Mouse (Mus musculus) G1E (cell line): ENCODE measurements around the gene Hist1h2ac. TPM values are rescaled to one million over a fixed set of nuclear protein-coding genes. Genes with fewer than 3 reads are reported as not detected.
A peak's percentile ranks its signal among the peaks of the same experiment; 100 is the strongest.

Source experiments
- ATAC-seq: 2 replicates; pipeline ENCODE4 v1.8.0; 2016; ENCODE audit warnings: mild to moderate bottlenecking; ENCODE audit not compliant: insufficient number of reproducible peaks, poor library complexity, low FRiP score, severe bottlenecking; ENCODE audit errors: extremely low read depth
- DNase-seq: peaks from one replicate; pipeline ENCODE4 v3.0.0; 2012; ENCODE audit warnings: low spot score
- H3K27me3 ChIP-seq: 2 replicates; pipeline ENCODE4 v1.6.1; 2012; ENCODE audit warnings: mild to moderate bottlenecking, low read length, inconsistent platforms; ENCODE audit not compliant: insufficient read depth
- H3K36me3 ChIP-seq: replicated peaks from 2 replicates; pipeline ENCODE3; 2012; ENCODE audit warnings: mild to moderate bottlenecking, inconsistent platforms
- H3K4me1 ChIP-seq: 2 replicates; pipeline ENCODE4 v1.6.1; 2012; ENCODE audit warnings: low read depth, low read length, inconsistent platforms, mixed read lengths; ENCODE audit not compliant: insufficient read depth
- H3K4me3 ChIP-seq: 2 replicates; pipeline ENCODE4 v1.5.1; 2012; ENCODE audit warnings: low read depth, mild to moderate bottlenecking, inconsistent platforms, low read length, moderate library complexity, mixed read lengths
- H3K9me3 ChIP-seq: replicated peaks from 2 replicates; pipeline ENCODE4 v1.6.1; 2012; ENCODE audit warnings: inconsistent platforms
- CTCF ChIP-seq: IDR thresholded peaks from 2 replicates; pipeline ENCODE4 v1.5.1; 2012; ENCODE audit warnings: low read depth, low read length, inconsistent platforms, mixed read lengths
- GATA1 ChIP-seq: IDR thresholded peaks from 2 replicates; pipeline ENCODE4 v1.6.1; 2012; ENCODE audit warnings: borderline replicate concordance, low read length, inconsistent platforms, mixed read lengths
- GATA2 ChIP-seq: IDR thresholded peaks from 2 replicates; pipeline ENCODE4 v1.6.1; 2012; ENCODE audit warnings: low read depth, low read length, inconsistent platforms, borderline replicate concordance
- POLR2AphosphoS5 ChIP-seq: IDR thresholded peaks from 2 replicates; pipeline ENCODE4 v1.6.1; 2012; ENCODE audit warnings: low read depth, low read length, inconsistent platforms; ENCODE audit not compliant: insufficient replicate concordance
- TAL1 ChIP-seq: conservative IDR thresholded peaks from 2 replicates; pipeline ENCODE4 v1.6.1; 2012; ENCODE audit warnings: low read depth, low read length, inconsistent platforms, mixed read lengths
- polyA plus RNA-seq: library from polyadenylated mRNA; stranded (reverse); fragments of >175 nt; gene quantifications from 2 replicates; pipeline ENCODE4 v1.2.3, GENCODE M21; 2012
- total RNA-seq, 2 experiments: library from RNA; stranded (forward) in 1 of 2; stranded (reverse) in 1 of 2; fragments of 200-1000 nt in 1 of 2; fragments of >200 nt in 1 of 2; fragmentation: Nextera tagmentation in 1 of 2; gene quantifications; 2 replicates each; pipeline ENCODE4 v1.2.3; 2014 to 2017

Gene Hist1h2ac
- total RNA-seq (2014; fragmentation: Nextera tagmentation) = 5.1 and 6.4 TPM in 2 replicates
- 54.4 and 93.5 TPM in 2 replicates for total RNA-seq (2017)
- 1.1 and 3.8 TPM in 2 replicates for polyA plus RNA-seq

GRCm38 (mm10) chr13:23683755-23684281 lies at the start of gene Hist1h2ac, which contains the start of gene Hist1h2bc:
TSS of gene Hist1h2ac (minus strand) at chr13:23683948.
TSS of gene Hist1h2bc (plus strand) at chr13:23684199.
- no peaks in the 10 kb centered on the region for H3K9me3 ChIP-seq
- H3K36me3 ChIP-seq = no peaks in the 10 kb centered on the region
- peak within 1 kb of the TSS; percentile 64; the same call in 1 of the 2 replicates for H3K4me3 ChIP-seq
- ATAC-seq = peak; percentile 89
- peaks cover 34% of the 10 kb centered on the region for H3K4me1 ChIP-seq
- DNase-seq = peak; percentile 90
- H3K27me3 ChIP-seq = no peaks in the 10 kb centered on the region
- TF ChIP-seq POLR2AphosphoS5 (peak; percentile 20), GATA2 (no peak), GATA1 (no peak)

- Histone ChIP-seq H3K4me1 (peaks cover 3% of the 10 kb centered on the region; the same call in 1 of the 2 replicates), H3K9me3 (no peaks in the 10 kb centered on the region), H3K27me3 (peaks cover 11% of the 10 kb centered on the region), H3K4me3 (no peak overlapping the region), H3K36me3 (no peaks in the 10 kb centered on the region)
- no peak for ATAC-seq
- TF ChIP-seq CTCF (peak; percentile 14; the same call in 1 of the 2 replicates), GATA2 (no peak)
- no peak for DNase-seq
Measured at GRCm38 (mm10) chr13:23732156-23732804, 48.5 kb upstream of the Hist1h2ac start.

GRCm38 (mm10) chr13:23730479-23730878 lies 46.7 kb upstream of the Hist1h2ac start:
- Histone ChIP-seq H3K4me3 (no peak overlapping the region), H3K36me3 (no peaks in the 10 kb centered on the region), H3K4me1 (peaks cover 3% of the 10 kb centered on the region; the same call in 1 of the 2 replicates), H3K9me3 (no peaks in the 10 kb centered on the region), H3K27me3 (peaks cover 16% of the 10 kb centered on the region)
- DNase-seq = no peak
- no peak for ATAC-seq
- no peak for TF ChIP-seq CTCF

- no peak for DNase-seq
- no peak for ATAC-seq
- no peaks in the 10 kb centered on the region for H3K9me3 ChIP-seq
Measured at GRCm38 (mm10) chr13:23729706-23730105, 46.0 kb upstream of the Hist1h2ac start.

GRCm38 (mm10) chr13:23729192-23729525 lies 45.4 kb upstream of the Hist1h2ac start:
- Histone ChIP-seq H3K27me3 (peaks cover 20% of the 10 kb centered on the region), H3K4me1 (no peaks in the 10 kb centered on the region), H3K4me3 (no peak overlapping the region), H3K9me3 (no peaks in the 10 kb centered on the region), H3K36me3 (no peaks in the 10 kb centered on the region)
- TF ChIP-seq GATA1 (no peak), CTCF (no peak), TAL1 (no peak), POLR2AphosphoS5 (no peak), GATA2 (no peak)
- ATAC-seq (no peak), DNase-seq (no peak)

More at GRCm38 (mm10) chr13:23729706-23730105, 46.0 kb upstream of the Hist1h2ac start:
- peaks cover 3% of the 10 kb centered on the region; the same call in 1 of the 2 replicates for H3K4me1 ChIP-seq
- H3K4me3 ChIP-seq = no peak overlapping the region
- peaks cover 18% of the 10 kb centered on the region for H3K27me3 ChIP-seq
- no peak for TF ChIP-seq POLR2AphosphoS5
- TF ChIP-seq CTCF = no peak
- TF ChIP-seq GATA1 = no peak
- TF ChIP-seq GATA2 = no peak
- TF ChIP-seq TAL1 = no peak
- H3K36me3 ChIP-seq = no peaks in the 10 kb centered on the region

GRCm38 (mm10) chr13:23728472-23729191 lies 44.9 kb upstream of the Hist1h2ac start:
- no peaks in the 10 kb centered on the region for H3K9me3 ChIP-seq
- TF ChIP-seq GATA2 = no peak
- TF ChIP-seq POLR2AphosphoS5 = no peak
- no peak for TF ChIP-seq GATA1
- no peak for TF ChIP-seq TAL1
- H3K36me3 ChIP-seq = no peaks in the 10 kb centered on the region
- H3K4me3 ChIP-seq = no peak overlapping the region
- peaks cover 25% of the 10 kb centered on the region for H3K27me3 ChIP-seq
- ATAC-seq (no peak), DNase-seq (no peak)
- H3K4me1 ChIP-seq = no peaks in the 10 kb centered on the region

GRCm38 (mm10) chr13:23725213-23725612 lies 41.5 kb upstream of the Hist1h2ac start:
- Histone ChIP-seq H3K4me3 (no peak overlapping the region), H3K4me1 (no peaks in the 10 kb centered on the region), H3K27me3 (peaks cover 40% of the 10 kb centered on the region), H3K36me3 (no peaks in the 10 kb centered on the region), H3K9me3 (no peaks in the 10 kb centered on the region)
- DNase-seq (no peak), ATAC-seq (no peak)
- no peak for TF ChIP-seq POLR2AphosphoS5
- no peak for TF ChIP-seq TAL1
- no peak for TF ChIP-seq GATA1
